Mouse (Mus musculus): ENCODE data around the gene Ppif. TPM values are rescaled to one million over a fixed set of nuclear protein-coding genes. Genes with fewer than 3 reads are reported as not detected.

Gene Ppif
- polyA plus RNA-seq, 1 experiment from 2014 or later, result 99.2 TPM

DNA sequence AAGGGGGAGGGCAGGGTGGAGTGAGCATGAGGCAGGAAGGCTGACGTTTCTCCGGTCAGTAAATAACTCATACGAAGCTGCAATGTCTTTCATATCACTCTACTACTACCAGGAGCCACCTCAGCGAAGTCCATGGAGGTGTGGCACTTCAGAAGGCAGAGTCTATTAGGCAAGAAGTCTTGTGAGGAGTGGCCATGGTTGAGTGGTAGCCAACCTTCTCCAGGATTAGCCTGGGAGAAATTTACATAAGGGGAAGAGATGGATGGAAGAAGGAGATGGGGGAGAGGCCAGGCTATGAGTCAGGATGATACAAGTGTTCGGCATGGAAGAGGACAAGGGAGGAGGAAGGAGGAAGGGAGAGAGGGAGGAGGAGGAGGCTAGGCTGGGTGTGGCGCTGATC, 11.9 kb upstream of the Ppif start:
- no peak overlapping the region for H3K4me3 ChIP-seq (ENCODE audit: control insufficient read depth in 1 of 2, insufficient read depth in 1 of 2, low read depth in 1 of 2, low read length in 2 of 2)
- no peak overlapping the region for H3K27ac ChIP-seq (replicated peaks in 1 of 2; ENCODE audit: control insufficient read depth in 1 of 2, insufficient read depth in 1 of 2, low read depth in 2 of 2, low read length in 2 of 2)
- no peaks in the 10 kb centered on the region for H3K9me3 ChIP-seq (ENCODE audit: control insufficient read depth, low read length)
- H3K27me3 ChIP-seq (ENCODE audit: control insufficient read depth, insufficient read depth, low read length), result no peaks in the 10 kb centered on the region
- no peak overlapping the region for H3K4me2 ChIP-seq (ENCODE audit: low read length)
- H3K36me3 ChIP-seq (ENCODE audit: control insufficient read depth, insufficient read depth, low read length), result no peaks in the 10 kb centered on the region
- H3K4me1 ChIP-seq (ENCODE audit: control insufficient read depth in 2 of 2, insufficient read depth in 2 of 2, low read length in 2 of 2), result peaks cover 14 to 17% of the 10 kb centered on the region in 2 experiments
- 73% methylated on average over 6 of the region's 6 CpGs for WGBS
- no peak for ATAC-seq (ENCODE audit: insufficient number of reproducible peaks, insufficient read depth, low FRiP score, low read depth)
- no peak overlapping the region for H3K9ac ChIP-seq (ENCODE audit: low read length)

DNA sequence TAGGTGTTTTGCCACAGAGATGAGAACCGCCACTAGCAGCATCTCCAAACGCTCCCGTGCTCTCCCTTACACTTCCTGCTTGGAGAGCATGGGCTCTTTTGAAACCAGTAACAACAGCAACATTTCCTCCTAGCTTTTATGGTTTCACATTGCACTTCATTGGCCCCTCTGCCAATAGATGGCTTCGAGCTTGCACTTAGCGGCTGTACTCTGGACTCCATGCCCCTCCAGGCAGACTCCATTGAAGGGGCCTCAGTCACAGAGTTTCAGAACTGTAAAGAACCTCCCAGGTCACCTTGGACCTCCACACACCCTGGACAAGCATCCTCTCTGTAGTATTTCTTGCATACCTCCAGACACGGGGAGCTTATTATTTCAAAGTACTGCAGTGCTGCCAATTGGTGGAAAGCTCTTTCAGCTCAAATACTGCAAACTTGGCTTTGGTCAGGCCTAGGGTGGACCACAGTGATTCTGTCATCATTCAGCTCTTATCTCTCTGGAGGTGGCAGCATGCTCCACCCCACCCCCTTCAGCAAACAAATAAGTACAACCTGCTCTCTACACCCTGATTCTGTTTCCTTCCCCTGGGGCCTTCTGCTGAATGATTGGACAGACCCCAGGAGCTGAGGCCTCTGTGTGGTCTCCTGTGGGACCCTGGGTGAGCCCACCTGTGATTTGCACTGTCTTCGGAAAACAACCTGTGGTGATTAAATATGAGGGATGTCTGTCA, 7.6 kb upstream of the Ppif start:
- Histone ChIP-seq H3K4me1 (ENCODE audit: control insufficient read depth in 2 of 2, insufficient read depth in 2 of 2, low read length in 2 of 2) (peaks cover 28 to 31% of the 10 kb centered on the region in 2 experiments), H3K27me3 (ENCODE audit: control insufficient read depth, insufficient read depth, low read length) (no peaks in the 10 kb centered on the region), H3K9ac (ENCODE audit: low read length) (peak overlapping the region; percentile 39), H3K4me2 (ENCODE audit: low read length) (0 out of 2 replicates have a peak overlapping the region, but pooled peaks have one; percentile 12), H3K9me3 (ENCODE audit: control insufficient read depth, low read length) (no peaks in the 10 kb centered on the region), H3K27ac (replicated peaks in 1 of 2; ENCODE audit: control insufficient read depth in 1 of 2, insufficient read depth in 1 of 2, low read depth in 2 of 2, low read length in 2 of 2) (peak overlapping the region; percentile 92 to 98), H3K4me3 (ENCODE audit: control insufficient read depth in 1 of 2, insufficient read depth in 1 of 2, low read depth in 1 of 2, low read length in 2 of 2) (no peak overlapping the region), H3K36me3 (ENCODE audit: control insufficient read depth, insufficient read depth, low read length) (no peaks in the 10 kb centered on the region)
- peak; percentile 17 for ATAC-seq (ENCODE audit: insufficient number of reproducible peaks, insufficient read depth, low FRiP score, low read depth)
- 60% methylated on average over 7 of the region's 7 CpGs for WGBS

DNA sequence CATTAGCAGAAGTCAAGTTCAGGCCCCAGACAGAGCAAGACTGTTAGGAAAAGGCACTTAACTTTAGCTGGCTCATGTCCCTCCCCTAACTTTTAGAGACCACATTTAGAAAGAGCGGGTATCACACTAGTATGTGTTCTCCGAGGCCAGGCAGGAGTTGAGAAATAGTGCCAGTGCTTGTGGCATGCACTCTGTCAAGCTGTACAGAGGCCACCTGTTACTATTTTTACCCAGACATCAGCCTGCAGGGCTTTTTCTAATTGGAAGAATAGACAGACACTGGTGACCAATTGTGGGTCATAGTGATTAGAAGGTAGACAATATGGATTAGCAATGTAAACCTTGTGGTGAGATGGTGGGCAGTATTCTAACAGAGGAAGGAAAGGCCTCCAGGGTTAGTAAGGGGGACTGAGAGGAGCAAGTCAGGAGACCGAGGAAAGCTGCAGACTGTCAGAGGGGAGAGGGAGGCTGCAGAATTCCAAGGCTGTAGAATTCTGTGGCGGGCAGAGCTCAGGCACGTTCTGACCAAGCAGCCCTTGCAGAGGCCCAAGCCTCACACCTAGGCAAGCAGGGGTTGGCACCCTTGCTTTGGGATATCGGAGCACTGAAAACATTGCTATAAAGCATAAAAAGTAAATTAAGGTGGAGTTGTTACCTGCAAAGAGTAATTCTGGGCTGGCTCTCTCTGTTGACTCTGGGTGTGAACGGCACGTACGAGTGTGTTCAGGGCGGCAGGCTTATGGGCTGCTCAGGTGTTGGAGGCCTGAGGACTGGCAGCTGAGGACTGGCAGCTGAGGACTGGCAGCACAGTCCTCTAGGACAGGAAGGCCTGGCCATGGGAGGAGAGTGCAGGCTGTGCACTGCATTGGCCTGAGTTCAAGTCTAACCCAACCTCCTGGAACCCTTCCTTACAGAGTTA, 6.7 kb upstream of the Ppif start:
- no peaks in the 10 kb centered on the region for H3K9me3 ChIP-seq (ENCODE audit: control insufficient read depth, low read length)
- 0 out of 2 replicates have a peak overlapping the region, but pooled peaks have one; percentile 12 for H3K4me2 ChIP-seq (ENCODE audit: low read length)
- H3K4me1 ChIP-seq (ENCODE audit: control insufficient read depth in 2 of 2, insufficient read depth in 2 of 2, low read length in 2 of 2), result peaks cover 28 to 31% of the 10 kb centered on the region in 2 experiments
- H3K36me3 ChIP-seq (ENCODE audit: control insufficient read depth, insufficient read depth, low read length), result no peaks in the 10 kb centered on the region
- peak overlapping the region; percentile 92 to 98 for H3K27ac ChIP-seq (replicated peaks in 1 of 2; ENCODE audit: control insufficient read depth in 1 of 2, insufficient read depth in 1 of 2, low read depth in 2 of 2, low read length in 2 of 2)
- H3K9ac ChIP-seq (ENCODE audit: low read length), result peak overlapping the region; percentile 39; the same call in 1 of the 2 replicates
- ATAC-seq (ENCODE audit: insufficient number of reproducible peaks, insufficient read depth, low FRiP score, low read depth), result peak; percentile 77
- no peaks in the 10 kb centered on the region for H3K27me3 ChIP-seq (ENCODE audit: control insufficient read depth, insufficient read depth, low read length)
- H3K4me3 ChIP-seq (ENCODE audit: control insufficient read depth in 1 of 2, insufficient read depth in 1 of 2, low read depth in 1 of 2, low read length in 2 of 2), result no peak overlapping the region
- 44% methylated on average over 10 of the region's 10 CpGs for WGBS

DNA sequence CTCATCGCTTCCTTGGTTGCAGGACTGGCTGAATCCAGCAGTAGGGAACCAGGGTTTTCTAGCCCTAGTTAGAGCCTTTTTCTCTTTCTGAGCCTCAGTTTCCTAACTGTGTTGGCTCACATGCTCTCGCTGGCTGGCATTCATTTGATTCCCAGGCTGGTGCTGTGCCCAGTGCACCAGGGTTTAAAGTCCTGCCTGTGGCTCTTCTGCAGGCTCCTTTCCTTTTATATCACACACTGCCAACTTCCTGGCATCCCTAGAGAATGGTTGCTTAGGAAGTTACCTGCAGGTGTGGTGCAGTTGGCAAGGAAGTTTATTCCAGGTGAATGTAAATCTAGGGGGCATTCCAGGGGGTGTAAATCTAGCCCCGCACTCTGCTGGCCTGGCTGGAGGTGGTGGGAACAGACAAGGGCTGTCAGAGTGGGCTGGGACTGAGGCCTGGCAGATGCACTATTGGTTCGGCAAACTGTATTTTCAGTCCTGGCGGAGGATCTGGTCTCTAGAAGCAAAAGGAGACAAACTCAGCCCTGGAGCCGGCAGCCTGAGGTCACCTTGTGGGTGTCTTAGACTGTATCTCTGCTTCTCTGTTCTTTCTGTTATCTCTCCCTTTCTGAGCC, 575 bp upstream of the Ppif start:
- Histone ChIP-seq H3K4me1 (ENCODE audit: control insufficient read depth in 2 of 2, insufficient read depth in 2 of 2, low read length in 2 of 2) (peaks cover 24 to 26% of the 10 kb centered on the region in 2 experiments), H3K4me2 (ENCODE audit: low read length) (peak overlapping the region; percentile 57), H3K27ac (replicated peaks in 1 of 2; ENCODE audit: control insufficient read depth in 1 of 2, insufficient read depth in 1 of 2, low read depth in 2 of 2, low read length in 2 of 2) (peak overlapping the region; percentile 10 to 70), H3K36me3 (ENCODE audit: control insufficient read depth, insufficient read depth, low read length) (peaks cover 33% of the 10 kb centered on the region), H3K9me3 (ENCODE audit: control insufficient read depth, low read length) (no peaks in the 10 kb centered on the region), H3K4me3 (ENCODE audit: control insufficient read depth in 1 of 2, insufficient read depth in 1 of 2, low read depth in 1 of 2, low read length in 2 of 2) (peak overlapping the region; percentile 13 to 98; a peak in 2 of 4 replicates), H3K9ac (ENCODE audit: low read length) (peak overlapping the region; percentile 50), H3K27me3 (ENCODE audit: control insufficient read depth, insufficient read depth, low read length) (no peaks in the 10 kb centered on the region)
- 50% methylated on average over 6 of the region's 6 CpGs for WGBS
- 0 out of 2 replicates have a peak, but pooled peaks have one; percentile 2 for ATAC-seq (ENCODE audit: insufficient number of reproducible peaks, insufficient read depth, low FRiP score, low read depth)

DNA sequence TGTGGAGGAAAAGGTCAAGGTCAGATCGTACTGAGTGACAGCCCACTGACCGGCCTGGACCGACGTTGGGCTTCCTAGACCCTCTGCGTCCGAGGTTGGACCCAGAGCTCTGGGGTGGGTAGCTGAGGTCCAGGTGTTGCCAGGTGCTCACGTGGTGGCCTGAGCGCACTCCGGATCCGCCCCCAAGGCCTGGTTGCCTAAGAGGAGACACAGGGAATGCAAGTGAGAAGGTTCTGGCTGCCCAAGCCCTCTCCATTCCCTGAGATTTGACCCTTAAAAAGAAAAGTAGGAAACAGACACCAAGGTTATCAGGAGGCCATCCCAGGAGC, 579 bp downstream of the Ppif start:
- Histone ChIP-seq H3K4me1 (ENCODE audit: control insufficient read depth in 2 of 2, insufficient read depth in 2 of 2, low read length in 2 of 2) (peaks cover 20 to 24% of the 10 kb centered on the region in 2 experiments), H3K27me3 (ENCODE audit: control insufficient read depth, insufficient read depth, low read length) (no peaks in the 10 kb centered on the region), H3K4me3 (ENCODE audit: control insufficient read depth in 1 of 2, insufficient read depth in 1 of 2, low read depth in 1 of 2, low read length in 2 of 2) (peak overlapping the region; percentile 82 to 98), H3K9me3 (ENCODE audit: control insufficient read depth, low read length) (no peaks in the 10 kb centered on the region), H3K27ac (replicated peaks in 1 of 2; ENCODE audit: control insufficient read depth in 1 of 2, insufficient read depth in 1 of 2, low read depth in 2 of 2, low read length in 2 of 2) (peak overlapping the region; percentile 41 to 82), H3K9ac (ENCODE audit: low read length) (peak overlapping the region; percentile 98), H3K4me2 (ENCODE audit: low read length) (peak overlapping the region; percentile 87), H3K36me3 (ENCODE audit: control insufficient read depth, insufficient read depth, low read length) (peaks cover 44% of the 10 kb centered on the region)
- peak; percentile 52 for ATAC-seq (ENCODE audit: insufficient number of reproducible peaks, insufficient read depth, low FRiP score, low read depth)
- WGBS, result under 1% methylated on average over 10 of the region's 10 CpGs

DNA sequence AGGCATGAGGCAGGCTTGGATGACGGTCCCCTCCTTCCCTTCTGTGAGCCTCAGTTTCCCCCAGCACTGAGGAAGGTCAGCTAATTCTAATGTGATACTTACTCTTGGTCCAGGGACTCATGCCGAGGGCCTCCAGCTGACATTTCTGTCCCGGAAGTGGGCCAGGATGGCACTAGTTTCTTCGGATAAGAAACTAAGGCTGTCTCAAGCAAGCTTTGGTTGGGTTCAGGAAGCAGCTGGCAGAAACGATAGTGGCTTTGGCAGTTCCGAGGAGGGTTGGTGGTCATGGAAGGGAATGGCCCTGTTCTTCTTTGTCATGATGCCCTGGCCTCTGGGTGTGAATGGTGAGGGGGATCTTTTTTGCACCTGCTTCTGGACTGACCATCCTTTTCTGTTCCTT, 1.1 kb downstream of the Ppif start:
- peaks cover 20 to 24% of the 10 kb centered on the region in 2 experiments for H3K4me1 ChIP-seq (ENCODE audit: control insufficient read depth in 2 of 2, insufficient read depth in 2 of 2, low read length in 2 of 2)
- peaks cover 49% of the 10 kb centered on the region for H3K36me3 ChIP-seq (ENCODE audit: control insufficient read depth, insufficient read depth, low read length)
- H3K9ac ChIP-seq (ENCODE audit: low read length), result peak overlapping the region; percentile 98
- no peak for ATAC-seq (ENCODE audit: insufficient number of reproducible peaks, insufficient read depth, low FRiP score, low read depth)
- no peaks in the 10 kb centered on the region for H3K27me3 ChIP-seq (ENCODE audit: control insufficient read depth, insufficient read depth, low read length)
- WGBS, result 34% methylated on average over 6 of the region's 6 CpGs
- no peaks in the 10 kb centered on the region for H3K9me3 ChIP-seq (ENCODE audit: control insufficient read depth, low read length)
- peak overlapping the region; percentile 87 for H3K4me2 ChIP-seq (ENCODE audit: low read length)
- H3K27ac ChIP-seq (replicated peaks in 1 of 2; ENCODE audit: control insufficient read depth in 1 of 2, insufficient read depth in 1 of 2, low read depth in 2 of 2, low read length in 2 of 2), result peak overlapping the region; percentile 41 to 82
- peak overlapping the region; percentile 82 to 98 for H3K4me3 ChIP-seq (ENCODE audit: control insufficient read depth in 1 of 2, insufficient read depth in 1 of 2, low read depth in 1 of 2, low read length in 2 of 2)

DNA sequence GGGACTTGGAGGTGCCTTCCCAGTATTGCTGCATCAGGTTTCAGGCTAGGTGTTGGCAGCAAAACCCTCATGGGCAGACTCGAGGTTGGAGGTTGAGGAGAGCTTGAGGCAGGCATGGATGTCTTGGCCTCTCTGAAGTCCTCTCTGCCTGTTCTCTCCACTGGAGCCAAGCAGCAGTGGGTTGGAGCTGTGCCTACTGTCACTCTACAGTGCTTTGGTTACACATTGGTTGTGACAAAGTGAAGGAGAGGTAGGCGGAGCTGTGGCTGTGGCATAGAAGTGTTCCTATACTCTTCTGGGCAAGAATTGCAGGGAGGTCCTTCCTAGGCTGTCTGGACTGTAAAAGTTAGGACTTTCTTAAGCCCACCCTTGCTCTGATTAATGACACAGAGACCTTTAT, 2.4 kb downstream of the Ppif start:
- H3K9ac ChIP-seq (ENCODE audit: low read length), result 0 out of 2 replicates have a peak overlapping the region, but pooled peaks have one; percentile 98
- whole genome bisulfite sequencing, result 72% methylated on average over 2 of the region's 2 CpGs

More for the DNA sequence above, 2.4 kb downstream of the Ppif start:
- H3K27me3 ChIP-seq (ENCODE audit: control insufficient read depth, insufficient read depth, low read length), result no peaks in the 10 kb centered on the region
- no peaks in the 10 kb centered on the region for H3K9me3 ChIP-seq (ENCODE audit: control insufficient read depth, low read length)
- H3K4me3 ChIP-seq (ENCODE audit: control insufficient read depth in 1 of 2, insufficient read depth in 1 of 2, low read depth in 1 of 2, low read length in 2 of 2), result peak overlapping the region in 1 of 2 experiments; percentile 98; a peak in 1 of 4 replicates
- H3K4me2 ChIP-seq (ENCODE audit: low read length), result peak overlapping the region; percentile 87
- H3K36me3 ChIP-seq (ENCODE audit: control insufficient read depth, insufficient read depth, low read length), result peaks cover 62% of the 10 kb centered on the region
- no peak overlapping the region for H3K27ac ChIP-seq (replicated peaks in 1 of 2; ENCODE audit: control insufficient read depth in 1 of 2, insufficient read depth in 1 of 2, low read depth in 2 of 2, low read length in 2 of 2)
- no peak for ATAC-seq (ENCODE audit: insufficient number of reproducible peaks, insufficient read depth, low FRiP score, low read depth)
- peaks cover 20 to 24% of the 10 kb centered on the region in 2 experiments for H3K4me1 ChIP-seq (ENCODE audit: control insufficient read depth in 2 of 2, insufficient read depth in 2 of 2, low read length in 2 of 2)

Data from heart, embryonic 14.5 days (tissue).